Mouse (Mus musculus): ENCODE measurements around the gene Angptl6. TPM values are rescaled to one million over a fixed set of nuclear protein-coding genes. Genes with fewer than 3 reads are reported as not detected.
"Not testable (repeated sequence)": the region's sequence is repeated elsewhere in the genome, so short reads cannot be mapped to it uniquely, and the experiment has no call there.

Angptl6 gene
- polyA plus RNA-seq, 1 experiment = 3.6 TPM

- TF ChIP-seq CTCF (conservative IDR thresholded peaks at IDR 0.05; ENCODE audit: insufficient read depth, insufficient read length, low read depth, low read length) (no peak), POLR2A (IDR thresholded peaks at IDR 0.05; ENCODE audit: low read depth, low read length) (no peak)
- 83% methylated on average over 9 of the region's 9 CpGs for WGBS
- Histone ChIP-seq H3K27me3 (replicated peaks; ENCODE audit: control insufficient read depth, insufficient read depth, low read length) (no peaks in the 10 kb centered on the region), H3K27ac (ENCODE audit: insufficient read depth, low read depth, low read length) (no peak overlapping the region), H3K4me1 (ENCODE audit: control insufficient read depth, insufficient read depth, low read length) (no peaks in the 10 kb centered on the region), H3K4me3 (ENCODE audit: insufficient read depth, low read depth, low read length) (no peak overlapping the region), H3K36me3 (ENCODE audit: control insufficient read depth, insufficient read depth, low read length) (no peaks in the 10 kb centered on the region)
- no peak for DNase-seq
Measured at GRCm38 (mm10) chr9:20837184-20837947, 42.2 kb downstream of the Angptl6 start.

GRCm38 (mm10) chr9:20835431-20835954 is 44.0 kb downstream of the Angptl6 start:
- WGBS = 90% methylated on average over 11 of the region's 11 CpGs
- DNase-seq; H3K27ac ChIP-seq (ENCODE audit: insufficient read depth, low read depth, low read length); H3K36me3 ChIP-seq (ENCODE audit: control insufficient read depth, insufficient read depth, low read length); H3K27me3 ChIP-seq (replicated peaks; ENCODE audit: control insufficient read depth, insufficient read depth, low read length); H3K4me1 ChIP-seq (ENCODE audit: control insufficient read depth, insufficient read depth, low read length); H3K4me3 ChIP-seq (ENCODE audit: insufficient read depth, low read depth, low read length): not testable (repeated sequence)

GRCm38 (mm10) chr9:20834881-20835280 is 44.6 kb downstream of the Angptl6 start:
- 88% methylated on average over 1 of the region's 1 CpGs for WGBS
- no peaks in the 10 kb centered on the region for H3K36me3 ChIP-seq (ENCODE audit: control insufficient read depth, insufficient read depth, low read length)
- no peak overlapping the region for H3K27ac ChIP-seq (ENCODE audit: insufficient read depth, low read depth, low read length)
- no peak for DNase-seq
- H3K4me3 ChIP-seq (ENCODE audit: insufficient read depth, low read depth, low read length) = no peak overlapping the region
- TF ChIP-seq CTCF (conservative IDR thresholded peaks at IDR 0.05; ENCODE audit: insufficient read depth, insufficient read length, low read depth, low read length) (no peak), POLR2A (IDR thresholded peaks at IDR 0.05; ENCODE audit: low read depth, low read length) (no peak)
- no peaks in the 10 kb centered on the region for H3K4me1 ChIP-seq (ENCODE audit: control insufficient read depth, insufficient read depth, low read length)
- H3K27me3 ChIP-seq (replicated peaks; ENCODE audit: control insufficient read depth, insufficient read depth, low read length) = no peaks in the 10 kb centered on the region

- H3K27ac ChIP-seq (ENCODE audit: insufficient read depth, low read depth, low read length) = no peak overlapping the region
- TF ChIP-seq CTCF (conservative IDR thresholded peaks at IDR 0.05; ENCODE audit: insufficient read depth, insufficient read length, low read depth, low read length) (peak; percentile 94), POLR2A (IDR thresholded peaks at IDR 0.05; ENCODE audit: low read depth, low read length) (no peak)
- peak; percentile 95 for DNase-seq
- WGBS = 16% methylated on average over 19 of the region's 19 CpGs
- H3K4me1 ChIP-seq (ENCODE audit: control insufficient read depth, insufficient read depth, low read length) = no peaks in the 10 kb centered on the region
- H3K36me3 ChIP-seq (ENCODE audit: control insufficient read depth, insufficient read depth, low read length) = no peaks in the 10 kb centered on the region
- H3K4me3 ChIP-seq (ENCODE audit: insufficient read depth, low read depth, low read length) = no peak overlapping the region
- no peaks in the 10 kb centered on the region for H3K27me3 ChIP-seq (replicated peaks; ENCODE audit: control insufficient read depth, insufficient read depth, low read length)
Measured at GRCm38 (mm10) chr9:20830901-20831643, 48.5 kb downstream of the Angptl6 start.

GRCm38 (mm10) chr9:20828127-20828526 is 51.4 kb downstream of the Angptl6 start:
- no peak for TF ChIP-seq CTCF (conservative IDR thresholded peaks at IDR 0.05; ENCODE audit: insufficient read depth, insufficient read length, low read depth, low read length)
- TF ChIP-seq POLR2A (IDR thresholded peaks at IDR 0.05; ENCODE audit: low read depth, low read length) = no peak

GRCm38 (mm10) chr9:20825781-20826180 is 53.7 kb downstream of the Angptl6 start:
- Histone ChIP-seq H3K4me1 (ENCODE audit: control insufficient read depth, insufficient read depth, low read length) (no peaks in the 10 kb centered on the region), H3K36me3 (ENCODE audit: control insufficient read depth, insufficient read depth, low read length) (no peaks in the 10 kb centered on the region), H3K27me3 (replicated peaks; ENCODE audit: control insufficient read depth, insufficient read depth, low read length) (no peaks in the 10 kb centered on the region), H3K4me3 (ENCODE audit: insufficient read depth, low read depth, low read length) (no peak overlapping the region), H3K27ac (ENCODE audit: insufficient read depth, low read depth, low read length) (no peak overlapping the region)
- DNase-seq = no peak
- TF ChIP-seq CTCF (conservative IDR thresholded peaks at IDR 0.05; ENCODE audit: insufficient read depth, insufficient read length, low read depth, low read length) = no peak
- TF ChIP-seq POLR2A (IDR thresholded peaks at IDR 0.05; ENCODE audit: low read depth, low read length) = no peak
- 49% methylated on average over 5 of the region's 5 CpGs for WGBS

More at GRCm38 (mm10) chr9:20828127-20828526, 51.4 kb downstream of the Angptl6 start:
- no peak for DNase-seq
- 100% methylated on average over 1 of the region's 1 CpGs for WGBS
- H3K36me3 ChIP-seq (ENCODE audit: control insufficient read depth, insufficient read depth, low read length) = no peaks in the 10 kb centered on the region
- H3K27ac ChIP-seq (ENCODE audit: insufficient read depth, low read depth, low read length) = no peak overlapping the region
- H3K4me3 ChIP-seq (ENCODE audit: insufficient read depth, low read depth, low read length) = no peak overlapping the region
- H3K4me1 ChIP-seq (ENCODE audit: control insufficient read depth, insufficient read depth, low read length) = no peaks in the 10 kb centered on the region
- no peaks in the 10 kb centered on the region for H3K27me3 ChIP-seq (replicated peaks; ENCODE audit: control insufficient read depth, insufficient read depth, low read length)

Other genes with a start within 250 kb of the Angptl6 start
- 450 and 657 TPM in 2 replicates for gene Ubl5, start 236.8 kb downstream of the Angptl6 start, polyA plus RNA-seq (2012; rRNA removed)
- gene Fbxl12, start 235.0 kb downstream of the Angptl6 start, polyA plus RNA-seq (2012; rRNA removed) = 22.0 and 24.7 TPM in 2 replicates
- 18.3 and 18.9 TPM in 2 replicates for gene Pin1, start 227.6 kb downstream of the Angptl6 start, polyA plus RNA-seq (2012; rRNA removed)
- 2.0 and 2.3 TPM in 2 replicates for gene Olfm2, start 133.4 kb downstream of the Angptl6 start, polyA plus RNA-seq (2012; rRNA removed)
- 2.1 and 3.0 TPM in 2 replicates for gene Col5a3, start 64.7 kb downstream of the Angptl6 start, polyA plus RNA-seq (2012; rRNA removed)
- not detected in 2 replicates for gene Rdh8, start 61.2 kb downstream of the Angptl6 start, polyA plus RNA-seq (2012; rRNA removed)
- gene A230050P20Rik, start 11.1 kb downstream of the Angptl6 start, polyA plus RNA-seq (2012; rRNA removed) = 31.7 and 40.3 TPM in 2 replicates
- gene Ppan, start 8.4 kb upstream of the Angptl6 start, polyA plus RNA-seq (2012; rRNA removed) = 28.3 and 31.2 TPM in 2 replicates
- 93.1 and 116 TPM in 2 replicates for gene Eif3g, start 18.9 kb upstream of the Angptl6 start, polyA plus RNA-seq (2012; rRNA removed)
- 12.1 and 12.5 TPM in 2 replicates for gene Dnmt1, start 80.2 kb upstream of the Angptl6 start, polyA plus RNA-seq (2012; rRNA removed)
- 3.5 and 4.0 TPM in 2 replicates for gene S1pr2, start 97.1 kb upstream of the Angptl6 start, polyA plus RNA-seq (2012; rRNA removed)
- gene Mrpl4, start 123.0 kb upstream of the Angptl6 start, polyA plus RNA-seq (2012; rRNA removed) = 175 and 213 TPM in 2 replicates
- gene Icam1, start 136.3 kb upstream of the Angptl6 start, polyA plus RNA-seq (2012; rRNA removed) = 23.4 and 25.9 TPM in 2 replicates
- 1.2 and 1.4 TPM in 2 replicates for gene Icam4, start 149.6 kb upstream of the Angptl6 start, polyA plus RNA-seq (2012; rRNA removed)
- gene Icam5, start 152.3 kb upstream of the Angptl6 start, polyA plus RNA-seq (2012; rRNA removed) = 0.34 and 0.49 TPM in 2 replicates
- 0.38 TPM in 1 of 2 replicates, not detected in the other for gene Zglp1, start 187.4 kb upstream of the Angptl6 start, polyA plus RNA-seq (2012; rRNA removed)
- gene Gm49373, start 193.4 kb upstream of the Angptl6 start, polyA plus RNA-seq (2012; rRNA removed) = 0.20 and 0.27 TPM in 2 replicates
- 59.8 and 67.0 TPM in 2 replicates for gene Fdx1l, start 193.9 kb upstream of the Angptl6 start, polyA plus RNA-seq (2012; rRNA removed)
- gene Gm38431, start 212.3 kb upstream of the Angptl6 start, polyA plus RNA-seq (2012; rRNA removed) = 1.1 and 2.6 TPM in 2 replicates
- gene Raver1, start 212.3 kb upstream of the Angptl6 start, polyA plus RNA-seq (2012; rRNA removed) = 45.8 and 47.3 TPM in 2 replicates

Measured in kidney, adult 2 months (tissue).